Mouse (Mus musculus) neural tube, embryonic 11.5 days (tissue): ENCODE results near the gene Lin7c. TPM values are rescaled to one million over a fixed set of nuclear protein-coding genes. Genes with fewer than 3 reads are reported as not detected.

Experiments
- polyA plus RNA-seq: library from polyadenylated mRNA; unstranded; fragments of >200 nt; fragmentation: Nextera tagmentation; extraction: Ambion mirVana; gene quantifications from 2 replicates; pipeline ENCODE4 v1.2.1, GENCODE M21; 2014

Lin7c gene
- polyA plus RNA-seq, 1 experiment from 2014 or later = 146 TPM

Other genes starting within 250 kb of the Lin7c start
- 2.7 and 2.9 TPM in 2 replicates for gene Bdnf, start 216.2 kb upstream of the Lin7c start, polyA plus RNA-seq
- gene Lgr4, start 26.8 kb downstream of the Lin7c start, polyA plus RNA-seq = 19.7 and 21.1 TPM in 2 replicates
- gene Ccdc34, start 127.0 kb downstream of the Lin7c start, polyA plus RNA-seq = 52.3 and 53.8 TPM in 2 replicates